Mouse (Mus musculus): ENCODE results near the gene Vps52. TPM values are rescaled to one million over a fixed set of nuclear protein-coding genes. Genes with fewer than 3 reads are reported as not detected.

Gene Vps52
- total RNA-seq (2015; ENCODE audit: low replicate concordance) (8.2 and 11.3 TPM in 2 replicates), total RNA-seq (2017; ENCODE audit: low replicate concordance) (13.0 and 17.0 TPM in 2 replicates)

DNA sequence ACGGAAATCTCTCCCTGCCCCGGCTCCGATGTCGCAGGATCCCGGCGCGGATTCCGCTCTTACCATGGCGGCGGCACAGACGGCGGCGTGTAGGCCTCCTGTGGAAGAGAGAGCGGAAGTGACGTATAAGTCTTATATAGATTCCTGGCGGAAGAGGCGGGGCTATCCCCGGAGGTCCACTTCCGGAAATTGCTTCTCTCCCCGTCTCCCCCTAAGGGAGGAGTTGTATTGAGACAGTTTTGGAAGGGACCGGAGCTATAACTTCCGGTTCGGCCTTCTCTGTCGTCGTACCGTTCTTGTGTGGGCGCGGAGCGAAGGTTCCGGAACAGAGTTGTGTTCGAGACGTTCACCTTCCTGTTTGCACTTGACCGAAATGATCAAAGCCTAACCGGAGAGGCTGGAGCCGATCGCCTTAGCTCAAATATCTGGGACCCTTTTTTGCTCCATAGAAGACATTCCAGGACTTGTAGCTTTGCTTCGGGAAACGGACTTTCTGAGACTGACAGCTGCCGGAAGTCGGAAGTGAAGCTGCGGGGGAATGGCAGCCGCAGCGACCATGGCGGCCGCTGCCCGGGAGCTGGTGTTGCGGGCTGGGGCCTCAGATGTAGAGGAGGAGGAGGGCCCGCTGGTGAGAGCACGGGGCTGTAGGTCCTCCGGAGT, at the start of gene Vps52, which contains the start of gene Rps18:
Vps52 (plus strand) TSS at position 258 of the 660 bp plus-strand sequence.
Rps18 (minus strand) TSS at position 447 of the 660 bp plus-strand sequence.
- peak; percentile 90 for ATAC-seq (replicated peaks; ENCODE audit: low FRiP score, poor library complexity, severe bottlenecking)

DNA sequence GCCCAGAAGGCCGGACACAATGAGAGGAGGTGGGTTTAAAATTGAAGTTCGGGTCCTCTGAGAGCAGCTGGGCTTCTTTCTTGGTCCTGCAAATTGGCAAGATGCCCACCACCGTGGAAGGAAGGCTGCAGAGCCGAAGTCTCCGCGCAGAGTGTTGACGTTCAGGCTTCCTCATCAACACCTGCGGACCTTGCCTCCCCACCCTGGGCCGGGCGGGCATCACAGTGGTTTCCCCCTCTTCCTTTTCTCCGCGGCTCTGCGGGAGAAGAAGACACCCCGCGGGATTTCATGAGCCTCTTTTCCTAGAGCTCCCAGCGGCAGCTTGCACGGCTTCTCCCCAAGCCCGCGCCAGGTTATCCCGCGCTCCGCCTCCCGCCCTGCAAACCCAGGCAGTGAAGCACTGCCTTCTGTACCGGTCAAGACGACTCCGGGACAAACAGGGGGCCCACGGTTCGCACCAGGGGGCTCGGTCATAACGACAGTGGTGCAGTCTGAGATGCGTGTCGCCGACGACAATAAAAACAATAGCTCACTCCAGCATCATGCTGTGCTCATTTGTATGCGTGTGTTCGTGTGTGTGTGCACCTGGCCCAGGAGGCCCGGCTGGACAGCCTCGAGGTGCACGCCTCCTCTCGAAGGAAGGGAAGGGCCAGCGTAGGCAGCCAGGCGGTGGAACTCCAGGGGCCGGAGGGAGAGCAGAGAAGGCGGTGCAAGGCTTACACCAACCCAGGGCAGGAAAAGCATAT, 47.1 kb upstream of the Vps52 start:
- peak; percentile 60 for ATAC-seq (replicated peaks; ENCODE audit: low FRiP score, poor library complexity, severe bottlenecking)

DNA sequence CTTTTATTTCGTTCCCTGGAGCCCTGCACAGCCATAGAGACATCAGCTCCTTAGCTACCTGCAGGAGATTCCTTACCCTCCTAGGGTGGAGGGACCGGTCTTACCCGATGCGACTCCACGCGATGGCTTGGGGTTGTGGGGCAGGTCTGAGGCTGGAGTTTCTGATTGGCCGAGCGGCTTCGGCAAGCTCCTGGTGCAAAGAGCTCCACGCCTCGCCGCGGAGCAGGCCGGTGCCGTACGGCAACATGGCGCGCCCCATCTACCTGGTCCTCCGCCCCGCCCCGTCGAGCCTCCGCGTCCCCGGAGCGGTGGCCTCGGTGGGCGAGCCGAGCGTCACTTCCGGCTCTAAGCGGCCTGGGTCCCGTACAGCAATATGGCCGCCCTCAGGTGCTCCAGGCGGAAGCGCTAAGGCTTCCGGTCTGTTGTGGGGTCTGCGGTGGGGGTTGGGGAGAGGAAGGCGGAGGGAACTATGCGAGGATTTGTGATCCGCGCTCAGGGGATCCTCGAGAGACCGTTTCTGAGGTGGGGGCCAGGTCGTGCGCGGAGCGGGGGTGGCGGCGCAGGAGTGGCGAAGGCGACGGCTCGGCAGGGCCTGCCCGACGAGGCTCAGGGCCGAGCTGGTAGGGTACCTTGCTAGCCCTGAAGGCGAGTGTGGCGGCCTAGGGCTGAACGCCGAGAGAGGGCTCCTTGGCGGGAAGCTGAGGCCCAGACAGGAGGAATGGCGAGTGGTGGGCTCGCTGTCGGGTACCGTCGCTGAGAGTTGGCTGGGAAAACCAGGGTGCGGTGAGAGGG, 46.3 kb upstream of the Vps52 start, which contains the start of gene Daxx:
Daxx (plus strand) TSS at position 338 of the 792 bp plus-strand sequence.
- ATAC-seq (replicated peaks; ENCODE audit: low FRiP score, poor library complexity, severe bottlenecking): peak; percentile 91

DNA sequence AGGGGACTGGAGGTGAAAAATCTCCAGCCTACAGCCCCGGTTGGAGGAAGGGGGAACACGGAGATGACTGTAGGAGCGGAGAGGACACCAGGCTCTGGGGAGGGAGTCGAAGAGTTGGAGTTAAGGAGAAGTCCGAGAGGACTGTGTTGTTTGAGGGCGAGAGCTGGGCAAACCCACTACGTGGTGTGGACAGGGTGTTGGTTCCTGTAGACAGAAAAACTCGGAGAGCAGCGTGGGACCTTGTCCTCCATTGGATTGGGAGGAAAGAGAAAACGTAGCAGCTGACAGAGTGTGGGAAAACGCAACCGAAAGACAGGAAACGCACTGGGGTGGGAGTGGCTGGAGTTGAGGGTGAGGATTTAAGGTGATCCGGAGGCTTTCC, 45.8 kb upstream of the Vps52 start:
- peak; percentile 20 for ATAC-seq (replicated peaks; ENCODE audit: low FRiP score, poor library complexity, severe bottlenecking)

DNA sequence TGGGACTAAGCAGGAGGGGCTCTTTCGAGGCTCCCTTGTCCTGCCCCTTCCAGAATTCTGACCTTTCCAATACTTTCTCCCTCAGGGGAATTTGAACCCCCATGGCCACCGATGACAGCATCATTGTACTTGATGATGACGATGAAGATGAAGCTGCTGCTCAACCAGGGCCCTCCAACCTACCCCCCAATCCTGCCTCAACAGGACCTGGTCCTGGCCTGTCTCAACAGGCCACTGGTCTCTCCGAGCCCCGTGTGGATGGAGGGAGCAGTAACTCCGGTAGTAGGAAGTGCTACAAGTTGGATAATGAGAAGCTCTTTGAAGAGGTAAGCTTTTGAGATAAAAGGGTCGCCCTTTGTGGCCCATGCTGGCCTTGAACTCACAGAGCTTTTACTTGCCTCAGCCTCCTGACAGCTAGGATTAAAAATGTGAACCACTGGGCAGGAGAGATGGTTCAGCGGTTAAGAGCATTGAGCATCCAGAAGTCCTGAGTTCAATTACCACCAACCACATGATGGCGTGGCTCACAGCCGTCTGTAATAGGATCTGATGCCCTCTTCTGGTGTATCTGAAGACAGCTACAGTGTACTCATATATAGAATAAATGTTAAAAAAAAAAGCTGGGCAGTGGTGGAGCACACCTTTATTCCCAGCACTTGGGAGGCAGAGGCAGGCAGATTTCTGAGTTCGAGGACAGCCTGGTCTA, 45.1 kb upstream of the Vps52 start:
- ATAC-seq (replicated peaks; ENCODE audit: low FRiP score, poor library complexity, severe bottlenecking): no peak

DNA sequence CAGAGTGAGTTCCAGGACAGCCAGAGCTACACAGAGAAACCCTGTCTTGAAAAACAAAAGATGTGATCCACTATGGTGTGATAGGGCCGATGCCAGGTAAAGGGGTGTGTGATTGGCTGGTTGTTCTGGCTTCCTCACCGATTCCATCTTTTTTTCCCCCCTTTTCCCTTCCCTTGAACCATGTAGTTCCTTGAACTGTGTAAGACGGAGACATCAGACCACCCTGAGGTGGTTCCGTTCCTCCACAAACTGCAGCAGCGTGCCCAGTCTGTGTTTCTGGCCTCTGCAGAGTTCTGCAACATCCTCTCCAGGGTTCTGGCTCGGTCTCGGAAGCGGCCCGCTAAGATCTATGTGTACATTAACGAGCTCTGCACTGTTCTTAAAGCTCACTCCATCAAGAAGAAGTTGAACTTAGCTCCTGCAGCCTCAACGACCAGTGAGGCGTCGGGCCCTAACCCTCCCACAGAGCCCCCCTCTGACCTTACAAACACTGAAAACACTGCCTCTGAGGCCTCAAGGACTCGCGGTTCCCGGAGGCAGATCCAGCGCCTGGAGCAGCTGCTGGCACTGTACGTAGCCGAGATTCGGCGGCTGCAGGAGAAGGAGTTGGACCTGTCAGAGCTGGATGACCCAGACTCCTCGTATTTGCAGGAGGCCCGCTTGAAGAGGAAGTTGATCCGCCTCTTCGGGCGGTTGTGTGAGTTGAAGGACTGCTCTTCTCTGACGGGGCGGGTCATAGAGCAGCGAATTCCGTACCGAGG, 44.4 kb upstream of the Vps52 start:
- no peak for ATAC-seq (replicated peaks; ENCODE audit: low FRiP score, poor library complexity, severe bottlenecking)

DNA sequence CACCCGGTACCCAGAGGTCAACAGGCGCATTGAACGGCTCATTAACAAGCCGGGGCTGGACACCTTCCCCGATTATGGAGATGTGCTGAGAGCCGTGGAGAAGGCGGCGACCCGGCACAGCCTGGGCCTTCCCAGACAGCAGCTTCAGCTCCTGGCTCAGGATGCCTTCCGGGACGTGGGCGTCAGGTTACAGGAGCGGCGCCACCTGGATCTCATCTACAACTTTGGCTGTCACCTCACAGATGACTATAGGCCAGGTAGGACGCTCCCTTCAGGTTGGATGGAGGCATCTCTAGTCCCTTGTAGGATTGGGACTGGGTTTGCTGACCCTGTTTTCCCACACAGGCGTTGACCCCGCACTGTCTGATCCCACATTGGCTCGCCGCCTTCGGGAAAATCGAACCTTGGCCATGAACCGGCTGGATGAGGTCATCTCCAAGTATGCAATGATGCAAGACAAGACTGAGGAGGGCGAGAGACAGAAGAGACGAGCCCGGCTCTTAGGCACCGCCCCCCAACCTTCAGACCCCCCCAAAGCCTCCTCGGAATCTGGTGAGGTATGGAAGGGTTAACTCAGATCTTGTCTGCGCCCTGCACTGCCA, 43.7 kb upstream of the Vps52 start:
- no peak for ATAC-seq (replicated peaks; ENCODE audit: low FRiP score, poor library complexity, severe bottlenecking)

DNA sequence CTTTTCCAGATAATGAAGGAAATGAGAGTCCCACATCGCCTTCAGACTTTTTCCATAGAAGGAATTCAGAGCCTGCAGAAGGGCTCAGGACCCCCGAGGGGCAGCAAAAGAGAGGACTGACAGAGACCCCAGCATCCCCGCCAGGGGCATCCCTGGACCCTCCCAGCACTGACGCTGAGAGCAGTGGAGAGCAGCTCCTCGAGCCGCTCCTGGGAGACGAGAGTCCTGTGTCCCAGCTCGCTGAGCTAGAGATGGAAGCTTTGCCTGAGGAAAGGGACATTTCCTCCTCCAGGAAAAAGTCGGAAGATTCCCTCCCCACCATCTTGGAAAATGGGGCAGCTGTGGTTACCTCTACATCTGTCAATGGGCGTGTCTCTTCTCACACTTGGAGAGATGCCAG, 42.3 kb upstream of the Vps52 start:
- no peak for ATAC-seq (replicated peaks; ENCODE audit: low FRiP score, poor library complexity, severe bottlenecking)

DNA sequence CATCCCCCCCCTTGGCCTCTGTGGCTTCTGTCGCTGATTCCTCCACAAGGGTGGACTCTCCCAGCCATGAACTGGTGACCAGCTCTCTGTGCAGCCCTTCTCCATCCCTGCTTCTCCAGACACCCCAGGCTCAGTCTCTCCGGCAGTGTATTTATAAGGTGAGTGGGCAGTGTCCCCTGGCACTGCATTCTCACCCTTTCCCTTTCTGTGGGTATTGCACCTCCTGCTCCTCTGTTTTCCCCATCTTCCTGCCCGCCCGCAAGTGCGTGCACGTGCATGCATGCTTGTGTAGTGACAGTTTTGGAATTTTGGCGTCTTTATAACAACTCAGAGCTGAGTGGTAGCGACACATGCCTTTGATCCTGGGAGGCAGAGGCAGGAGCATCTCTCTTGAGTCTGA, 41.7 kb upstream of the Vps52 start:
- ATAC-seq (replicated peaks; ENCODE audit: low FRiP score, poor library complexity, severe bottlenecking): no peak

DNA sequence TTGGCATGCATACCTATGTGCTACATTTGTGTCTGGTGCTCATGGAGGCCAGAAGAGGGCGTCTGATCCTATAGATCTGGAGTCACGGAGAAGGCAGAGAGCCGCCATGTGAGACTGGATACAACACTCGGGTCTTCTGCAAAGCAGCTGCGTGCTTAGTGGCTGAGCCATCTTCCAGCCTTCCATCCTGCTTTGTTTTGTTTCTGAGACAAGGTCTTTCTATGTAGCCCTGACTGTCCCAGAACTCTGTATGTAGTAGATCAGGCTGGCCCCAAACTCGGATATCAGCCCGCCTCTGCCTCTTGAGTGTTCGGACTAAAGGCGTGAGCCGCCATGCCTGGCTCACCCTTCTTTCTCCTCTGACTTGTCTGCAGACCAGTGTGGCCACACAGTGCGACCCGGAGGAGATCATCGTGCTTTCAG, 40.6 kb upstream of the Vps52 start:
- ATAC-seq (replicated peaks; ENCODE audit: low FRiP score, poor library complexity, severe bottlenecking): no peak

DNA sequence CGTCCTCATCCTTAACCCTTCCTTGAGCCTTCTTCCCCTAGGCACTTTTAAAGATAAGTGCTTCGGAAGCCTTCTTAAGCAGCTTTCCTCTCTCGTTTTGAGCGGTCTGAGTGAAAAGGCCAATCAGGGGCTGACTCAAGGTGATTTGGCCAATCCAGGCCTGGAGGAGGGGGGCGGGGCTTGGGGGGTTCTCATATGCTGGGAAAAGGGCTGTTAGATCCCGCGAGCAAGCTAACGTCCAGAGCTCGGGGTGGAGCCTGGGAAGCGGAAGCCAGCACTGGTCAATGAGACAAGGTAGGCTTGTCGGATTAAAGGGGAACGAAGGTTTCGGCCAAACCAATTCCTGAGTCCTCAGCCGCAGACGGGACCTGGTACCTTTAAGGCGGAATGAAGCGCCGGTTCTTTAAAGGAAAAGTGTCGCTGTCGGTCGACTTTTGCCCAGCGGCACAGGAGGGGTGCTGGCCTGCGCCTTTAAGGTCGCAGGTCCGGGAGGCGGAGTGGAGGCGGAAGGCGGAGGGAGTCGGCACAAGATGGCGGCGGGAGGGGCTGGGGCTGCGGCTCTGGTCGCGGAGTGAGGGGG, 39.9 kb upstream of the Vps52 start, which contains the start of the genes Tapbp and Zbtb22:
Tapbp (plus strand) TSS at position 229 of the 580 bp plus-strand sequence.
Zbtb22 (plus strand) TSS at position 234 of the 580 bp plus-strand sequence.
- peak; percentile 70 for ATAC-seq (replicated peaks; ENCODE audit: low FRiP score, poor library complexity, severe bottlenecking)

DNA sequence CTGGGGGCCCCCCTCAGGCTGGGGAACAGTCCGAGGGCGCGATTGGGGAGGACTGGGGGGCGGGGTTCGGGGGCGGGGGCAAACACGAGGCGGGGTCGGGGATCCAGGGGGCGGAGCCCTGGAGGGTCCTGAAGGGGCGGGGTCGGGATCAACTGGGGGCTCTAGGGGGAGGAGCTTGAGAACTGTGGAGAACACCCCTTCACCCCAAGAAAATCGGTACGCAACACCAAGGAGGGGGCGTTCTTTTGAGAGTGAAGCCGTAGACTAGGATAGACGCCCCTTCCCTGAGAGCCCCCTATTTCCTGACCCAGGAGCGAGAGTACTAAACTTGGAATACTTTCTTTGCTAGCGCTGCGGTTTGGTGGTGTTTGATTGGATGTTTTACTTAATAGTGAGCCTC, 39.3 kb upstream of the Vps52 start:
- ATAC-seq (replicated peaks; ENCODE audit: low FRiP score, poor library complexity, severe bottlenecking): no peak

DNA sequence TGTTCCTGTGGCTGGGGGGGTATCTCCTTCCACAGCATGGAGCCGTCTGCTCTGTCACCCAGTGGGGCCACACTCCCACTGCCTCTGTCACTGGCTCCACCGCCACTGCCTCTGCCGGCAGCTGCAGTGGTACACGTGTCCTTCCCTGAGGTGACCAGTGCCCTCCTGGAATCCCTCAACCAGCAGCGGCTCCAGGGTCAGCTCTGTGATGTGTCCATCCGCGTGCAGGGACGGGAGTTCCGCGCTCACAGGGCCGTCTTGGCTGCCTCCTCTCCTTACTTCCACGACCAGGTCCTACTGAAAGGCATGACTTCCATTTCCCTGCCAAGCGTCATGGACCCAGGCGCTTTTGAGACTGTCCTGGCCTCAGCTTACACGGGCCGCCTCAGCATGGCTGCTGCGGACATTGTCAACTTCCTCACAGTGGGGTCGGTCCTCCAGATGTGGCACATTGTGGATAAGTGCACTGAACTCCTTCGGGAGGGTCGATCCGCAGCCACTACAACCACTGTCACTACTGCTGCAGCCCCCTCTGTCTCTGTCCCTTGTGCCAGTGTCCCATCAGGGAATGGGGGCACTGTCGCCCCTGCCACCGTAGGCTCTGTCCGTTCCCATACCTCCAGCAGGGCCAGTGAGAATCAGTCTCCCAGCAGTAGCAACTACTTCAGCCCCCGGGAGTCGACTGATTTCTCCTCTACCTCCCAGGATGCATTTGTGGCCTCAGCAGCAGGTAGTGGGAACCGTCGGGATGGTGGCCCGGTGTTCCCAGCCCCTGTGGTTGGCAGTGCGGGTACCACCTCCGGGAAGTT, 38.6 kb upstream of the Vps52 start:
- no peak for ATAC-seq (replicated peaks; ENCODE audit: low FRiP score, poor library complexity, severe bottlenecking)

DNA sequence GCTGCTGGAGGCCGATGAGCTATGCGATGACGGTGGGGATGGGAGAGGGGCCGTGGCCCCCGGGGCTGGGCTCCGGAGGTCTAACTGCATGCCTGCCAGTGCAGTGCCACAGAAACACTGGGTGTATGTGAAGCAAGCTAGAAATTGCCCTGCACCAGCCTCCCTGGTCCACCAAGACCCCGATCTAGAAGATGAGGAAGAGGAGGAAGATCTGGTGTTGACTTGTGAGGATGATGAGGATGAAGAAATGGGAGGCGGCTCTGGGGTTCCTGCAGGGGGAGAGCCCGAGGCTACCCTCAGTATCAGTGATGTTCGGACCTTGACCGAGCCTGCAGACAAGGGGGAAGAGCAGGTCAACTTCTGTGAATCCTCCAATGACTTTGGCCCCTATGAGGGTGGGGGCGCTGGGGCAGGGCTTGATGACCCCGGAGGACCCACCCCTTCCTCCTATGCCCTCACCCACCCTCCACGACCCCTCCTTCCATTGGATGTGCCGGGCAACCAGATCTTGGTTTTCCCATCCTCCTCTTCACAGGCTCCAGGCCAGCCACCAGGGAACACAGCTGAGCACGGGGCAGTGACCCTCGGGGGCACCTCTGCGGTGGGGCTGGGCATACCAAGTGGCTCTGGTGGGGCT, 37.8 kb upstream of the Vps52 start:
- no peak for ATAC-seq (replicated peaks; ENCODE audit: low FRiP score, poor library complexity, severe bottlenecking)

DNA sequence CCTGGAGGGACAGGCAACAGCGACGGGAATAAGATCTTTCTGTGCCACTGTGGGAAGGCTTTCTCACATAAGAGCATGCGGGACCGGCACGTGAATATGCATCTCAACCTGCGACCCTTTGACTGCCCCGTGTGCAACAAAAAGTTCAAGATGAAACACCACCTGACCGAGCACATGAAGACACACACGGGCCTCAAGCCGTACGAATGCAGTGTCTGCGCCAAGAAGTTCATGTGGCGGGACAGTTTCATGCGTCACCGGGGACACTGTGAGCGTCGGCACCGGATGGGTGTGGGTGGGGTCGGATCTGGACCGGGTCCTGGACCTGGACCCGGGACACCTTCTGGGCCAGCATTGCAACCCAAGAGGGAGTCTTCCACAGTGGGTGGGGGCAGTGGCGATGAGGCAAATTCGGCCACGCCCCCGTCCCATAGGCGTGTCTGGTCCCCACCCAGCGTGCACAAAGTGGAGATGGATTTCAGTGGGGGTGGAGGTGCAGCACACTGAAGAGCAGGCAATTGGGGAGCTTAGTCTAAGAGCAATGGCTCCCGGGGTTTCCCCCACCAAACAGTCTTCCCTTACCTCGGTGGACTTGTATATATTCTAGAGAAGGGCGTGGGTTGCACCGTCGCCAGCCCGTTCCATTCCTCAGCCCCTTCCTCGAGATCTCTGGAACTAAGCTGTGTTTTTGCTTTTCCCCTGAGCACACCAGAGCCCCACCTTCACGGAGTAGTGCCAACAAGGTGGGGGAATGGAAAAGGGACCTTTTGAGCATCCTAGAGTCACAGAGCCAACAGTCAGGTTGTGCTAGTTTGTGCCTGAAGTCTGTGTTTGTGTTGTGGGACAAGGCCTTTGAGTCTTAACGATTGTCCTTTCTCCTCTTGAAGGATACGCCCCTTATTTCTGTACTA, 37.1 kb upstream of the Vps52 start:
- peak; percentile 6; the same call in 1 of the 2 replicates for ATAC-seq (replicated peaks; ENCODE audit: low FRiP score, poor library complexity, severe bottlenecking)

All from erythroblast, adult 5-6 weeks (primary cell).